In genomic region chrX:136740791-136741650, GRCm38 (mm10) we compare ENCODE assay signal across 8 mouse cellular contexts. TPM values are rescaled to one million over a fixed set of nuclear protein-coding genes. Genes with fewer than 3 reads are reported as not detected.
A peak's percentile ranks its signal among the peaks of the same experiment; 100 is the strongest.
DNase-seq lines count a peak whose midpoint lies in the region; ATAC-seq lines count a peak whose summit lies in the region.

No protein-coding gene starts in this region.

- peaks cover 24% of the 10 kb centered on the region for H3K36me3 ChIP-seq in heart, embryonic 14.5 days (ENCODE audit: control insufficient read depth, insufficient read depth, low read length)
- H3K36me3 ChIP-seq in liver, embryonic 13.5 days, result peaks cover 6% of the 10 kb centered on the region; the same call in 1 of the 2 replicates

- peak overlapping the region; percentile 64 for H3K4me2 ChIP-seq in heart, embryonic 14.5 days (ENCODE audit: low read length)
- H3K4me2 ChIP-seq in liver, embryonic 13.5 days, result peak overlapping the region; percentile 73

- ATAC-seq in CD4-positive, CD25-positive, alpha-beta regulatory T cell, adult 4 months, result peak; percentile 84
- ATAC-seq in heart, embryonic 14.5 days (ENCODE audit: insufficient number of reproducible peaks, insufficient read depth, low FRiP score, low read depth), result peak; percentile 97
- peak; percentile 96 for ATAC-seq in liver, embryonic 13.5 days (ENCODE audit: low read depth)

- H3K27ac ChIP-seq in heart, embryonic 14.5 days (replicated peaks in 1 of 2; ENCODE audit: control insufficient read depth in 1 of 2, insufficient read depth in 1 of 2, low read depth in 2 of 2, low read length in 2 of 2), result peak overlapping the region; percentile 88 to 93
- peak overlapping the region; percentile 81 for H3K27ac ChIP-seq in liver, embryonic 13.5 days

- H3K9ac ChIP-seq in heart, embryonic 14.5 days (ENCODE audit: low read length), result peak overlapping the region; percentile 82
- peak overlapping the region; percentile 75 for H3K9ac ChIP-seq in liver, embryonic 13.5 days

- peaks cover 2 to 3% of the 10 kb centered on the region in 2 experiments; a peak in 2 of 4 replicates for H3K4me1 ChIP-seq in heart, embryonic 14.5 days (ENCODE audit: control insufficient read depth in 2 of 2, insufficient read depth in 2 of 2, low read length in 2 of 2)
- H3K4me1 ChIP-seq in liver, embryonic 13.5 days (replicated peaks), result peaks cover 8% of the 10 kb centered on the region

- 24% methylated on average over 39 of the region's 39 CpGs for WGBS in heart, embryonic 14.5 days
- WGBS in liver, embryonic 13.5 days (ENCODE audit: insufficient replicate concordance), result 14% methylated on average over 39 of the region's 39 CpGs

- DNase-seq in brain, embryonic 18.5 days (ENCODE audit: low read depth, low spot score), result peak; percentile 95
- peak; percentile 95 for DNase-seq in fibroblast of lung, adult 2 months (ENCODE audit: low read depth)
- DNase-seq in kidney, postnatal 14 days, result peak; percentile 95
- peak; percentile 90 for DNase-seq in liver, embryonic 13.5 days
- peak; percentile 83 for DNase-seq in neural tube, embryonic 10.5 days (ENCODE audit: extremely low spot score, low spot score)
- DNase-seq in telencephalon, adult 2 months (ENCODE audit: low read depth, low spot score), result peak; percentile 98

- H3K4me3 ChIP-seq in heart, embryonic 14.5 days (ENCODE audit: control insufficient read depth in 1 of 2, insufficient read depth in 1 of 2, low read depth in 1 of 2, low read length in 2 of 2), result peak overlapping the region; percentile 64 to 89
- peak overlapping the region; percentile 66 for H3K4me3 ChIP-seq in liver, embryonic 13.5 days (replicated peaks)

- no peaks in the 10 kb centered on the region for H3K27me3 ChIP-seq in heart, embryonic 14.5 days (ENCODE audit: control insufficient read depth, insufficient read depth, low read length)
- no peaks in the 10 kb centered on the region for H3K27me3 ChIP-seq in liver, embryonic 13.5 days

- H3K9me3 ChIP-seq in heart, embryonic 14.5 days (ENCODE audit: control insufficient read depth, low read length), result no peaks in the 10 kb centered on the region
- H3K9me3 ChIP-seq in liver, embryonic 13.5 days (replicated peaks), result no peaks in the 10 kb centered on the region

RNA-seq across cellular contexts. Expression of gene Morf4l2, which starts 2.5 kb away (rescaled TPM):
- polyA plus RNA-seq in CD4-positive, CD25-positive, alpha-beta regulatory T cell, adult 4 months (2017; shearing (Covaris generic)), result 10 to 100 TPM; 77.2 to 78.0 TPM
- 324 and 341 TPM in 2 replicates for polyA plus RNA-seq in heart, embryonic 14.5 days (2014; fragmentation: Nextera tagmentation; extraction: Ambion mirVana)
- 227 and 272 TPM in 2 replicates for polyA plus RNA-seq in liver, embryonic 13.5 days (2015; fragmentation: Nextera tagmentation; extraction: Ambion mirVana)

RNA-seq across cellular contexts. Expression of gene Tceal1, which starts 33.2 kb away (rescaled TPM):
- polyA plus RNA-seq in CD4-positive, CD25-positive, alpha-beta regulatory T cell, adult 4 months (2017; shearing (Covaris generic)), result not detected
- polyA plus RNA-seq in heart, embryonic 14.5 days (2014; fragmentation: Nextera tagmentation; extraction: Ambion mirVana), result 11.3 and 12.0 TPM in 2 replicates
- 1.1 and 1.3 TPM in 2 replicates for polyA plus RNA-seq in liver, embryonic 13.5 days (2015; fragmentation: Nextera tagmentation; extraction: Ambion mirVana)

RNA-seq across cellular contexts. Expression of gene Glra4, which starts 38.9 kb away (rescaled TPM):
- polyA plus RNA-seq in CD4-positive, CD25-positive, alpha-beta regulatory T cell, adult 4 months (2017; shearing (Covaris generic)), result not detected
- polyA plus RNA-seq in heart, embryonic 14.5 days (2014; fragmentation: Nextera tagmentation; extraction: Ambion mirVana), result 0.12 and 0.15 TPM in 2 replicates
- not detected in 2 replicates for polyA plus RNA-seq in liver, embryonic 13.5 days (2015; fragmentation: Nextera tagmentation; extraction: Ambion mirVana)

Comparison
In these comparisons a context has a peak if more than half of its experiments do, and no peak if none do; other contexts are left out.
1. Peak in every context shown above with its lines: DNase-seq, ATAC-seq, H3K4me3 ChIP-seq and H3K27ac ChIP-seq.